Mouse (Mus musculus) lung, embryonic 16.5 days (tissue): ENCODE measurements at regions not wholly inside any gene's neighbourhood (a gene's known extent, or its start where the extent isn't known, plus 50 kb on each side); places are given as distances from the start of the nearest gene placed in this dataset.

ENCODE experiments used
- ATAC-seq: fragments of 200-750 bp; cut with Nextera tagmentation; 2 replicates; pipeline ENCODE4 v1.8.0; 2017; ENCODE audit warnings: low read depth, mild to moderate bottlenecking, moderate library complexity
- H3K27ac ChIP-seq: fragments of 300-500 bp; sonication (generic); 2 replicates; pipeline ENCODE4 v1.5.1; 2014; ENCODE audit warnings: mild to moderate bottlenecking, control low read depth, low read length
- H3K27me3 ChIP-seq: fragments of 300-500 bp; sonication (generic); 2 replicates; pipeline ENCODE4 v1.6.1; 2014; ENCODE audit warnings: low read depth, low read length, mixed read lengths; ENCODE audit not compliant: control insufficient read depth, insufficient read depth
- H3K36me3 ChIP-seq: fragments of 300-500 bp; sonication (generic); 2 replicates; pipeline ENCODE4 v1.6.1; 2014; ENCODE audit warnings: low read length; ENCODE audit not compliant: control insufficient read depth, insufficient read depth
- H3K4me1 ChIP-seq: fragments of 300-500 bp; sonication (generic); replicated peaks from 2 replicates; pipeline ENCODE4 v1.6.1; 2014; ENCODE audit warnings: low read length, mixed read lengths; ENCODE audit not compliant: control insufficient read depth, insufficient read depth
- H3K4me2 ChIP-seq: fragments of 300-500 bp; sonication (generic); 2 replicates; pipeline ENCODE4 v1.6.1; 2014; ENCODE audit warnings: low read depth, low read length, control low read depth
- H3K4me3 ChIP-seq: fragments of 300-500 bp; sonication (generic); 2 replicates; pipeline ENCODE4 v1.5.1; 2014; ENCODE audit warnings: mild to moderate bottlenecking, low read length, control low read depth
- H3K9ac ChIP-seq: fragments of 300-500 bp; sonication (generic); 2 replicates; pipeline ENCODE4 v1.6.1; 2014; ENCODE audit warnings: low read length, control low read depth
- H3K9me3 ChIP-seq: fragments of 300-500 bp; sonication (generic); 2 replicates; pipeline ENCODE4 v1.6.1; 2016; ENCODE audit warnings: low read length; ENCODE audit not compliant: control insufficient read depth
- WGBS: fragments of 180-500 bp; shearing (Covaris S2); extraction: QIAGEN DNeasy Blood & Tissue Kit; methylation state at CpG from one replicate; pipeline ENCODE4 v1.1.7; 2014; 5-methylcytosine and 5-hydroxymethylcytosine counted together

DNA sequence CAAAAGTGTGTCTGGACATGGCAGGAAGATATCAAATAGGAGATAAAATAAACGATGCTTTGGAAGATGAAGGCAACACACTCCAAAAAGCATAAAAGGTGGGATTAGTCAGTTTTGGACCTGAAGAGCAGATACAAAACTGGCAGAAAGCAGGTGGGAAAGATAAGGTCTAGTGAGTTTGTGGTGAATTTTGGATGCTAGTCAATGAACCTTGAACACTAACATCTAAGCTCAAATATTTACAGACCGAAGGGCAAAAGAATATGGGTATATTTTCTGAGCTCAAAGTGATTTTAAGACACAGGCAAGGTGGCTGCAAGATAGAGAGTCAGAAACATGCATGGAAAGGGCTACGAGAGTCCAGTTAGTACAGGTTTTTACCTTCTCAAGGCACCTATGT, 159.4 kb upstream of the Ntm start:
- Histone ChIP-seq H3K27me3 (no peaks in the 10 kb centered on the region), H3K36me3 (no peaks in the 10 kb centered on the region), H3K9me3 (no peaks in the 10 kb centered on the region), H3K4me2 (no peak overlapping the region), H3K9ac (no peak overlapping the region), H3K4me3 (no peak overlapping the region), H3K27ac (no peak overlapping the region), H3K4me1 (no peaks in the 10 kb centered on the region)
- WGBS = 67% methylated on average over 3 of the region's 3 CpGs
- no peak for ATAC-seq

DNA sequence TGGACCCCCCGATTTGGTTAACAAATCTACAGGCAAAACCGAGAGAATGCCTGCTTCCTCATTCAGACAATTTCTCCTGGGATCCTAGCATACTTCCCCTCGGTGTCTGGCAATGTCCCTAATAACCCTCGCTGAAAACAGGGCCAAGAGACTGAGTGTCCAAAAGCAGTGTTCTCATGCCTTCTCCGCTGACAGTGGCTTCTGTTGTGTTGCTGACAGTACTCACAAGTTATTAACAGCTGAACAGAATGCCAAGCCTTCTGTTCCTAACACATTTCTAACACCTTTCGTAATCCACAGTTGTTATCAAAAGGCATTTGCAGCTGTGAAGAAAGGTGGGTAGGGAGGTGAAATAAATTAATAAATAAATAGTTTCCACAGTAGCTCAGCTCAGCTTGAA, 166.2 kb upstream of the Ntm start:
- Histone ChIP-seq H3K9ac (no peak overlapping the region), H3K27ac (no peak overlapping the region), H3K36me3 (no peaks in the 10 kb centered on the region), H3K4me3 (no peak overlapping the region), H3K4me1 (no peaks in the 10 kb centered on the region), H3K9me3 (no peaks in the 10 kb centered on the region), H3K27me3 (no peaks in the 10 kb centered on the region), H3K4me2 (no peak overlapping the region)
- WGBS = 62% methylated on average over 6 of the region's 6 CpGs
- no peak for ATAC-seq

DNA sequence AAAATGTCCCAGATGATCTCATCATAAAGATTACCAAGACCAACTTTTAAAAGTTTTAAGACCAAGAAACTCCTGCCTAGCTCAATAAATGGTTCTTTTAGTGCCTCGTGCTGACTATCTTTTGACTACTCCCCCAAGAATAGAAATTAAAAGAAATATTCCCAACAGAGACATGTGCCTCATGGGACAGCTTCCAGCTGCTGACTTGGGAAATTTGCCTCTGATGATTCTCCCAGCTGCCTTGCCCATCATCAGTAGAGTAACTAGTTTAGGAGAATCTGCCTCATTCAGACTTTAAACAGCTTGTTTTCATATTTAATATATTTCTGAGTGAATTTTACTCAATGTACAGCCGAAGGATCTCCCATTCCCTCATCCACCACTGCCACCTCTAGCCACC, 168.7 kb upstream of the Ntm start:
- 52% methylated on average over 2 of the region's 2 CpGs for WGBS
- H3K36me3 ChIP-seq = no peaks in the 10 kb centered on the region

DNA sequence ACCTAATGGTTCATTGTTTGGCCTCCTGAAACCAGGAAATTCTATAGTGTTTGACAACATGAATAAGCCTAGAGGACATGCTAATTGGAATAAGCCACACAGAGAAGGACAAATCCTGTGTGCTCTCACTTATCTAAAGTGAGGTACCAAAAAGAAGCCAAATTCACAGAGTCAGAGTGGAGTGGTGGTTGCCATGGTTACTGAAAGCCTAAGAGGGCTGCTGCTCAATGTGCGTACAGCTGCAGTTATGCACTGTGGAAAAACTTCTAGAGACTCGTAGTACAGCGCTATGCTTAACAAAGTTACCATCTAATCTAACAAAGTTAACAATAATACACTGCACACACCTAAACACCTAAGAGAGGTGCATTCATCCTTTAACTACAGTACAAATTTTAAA, 171.4 kb upstream of the Ntm start:
- ATAC-seq = no peak
- WGBS = 34% methylated on average over 3 of the region's 3 CpGs
- no peaks in the 10 kb centered on the region for H3K9me3 ChIP-seq

More for the DNA sequence above, 168.7 kb upstream of the Ntm start:
- Histone ChIP-seq H3K27ac (no peak overlapping the region), H3K9ac (no peak overlapping the region), H3K4me3 (no peak overlapping the region), H3K27me3 (no peaks in the 10 kb centered on the region), H3K4me2 (no peak overlapping the region), H3K9me3 (no peaks in the 10 kb centered on the region), H3K4me1 (no peaks in the 10 kb centered on the region)
- no peak for ATAC-seq

DNA sequence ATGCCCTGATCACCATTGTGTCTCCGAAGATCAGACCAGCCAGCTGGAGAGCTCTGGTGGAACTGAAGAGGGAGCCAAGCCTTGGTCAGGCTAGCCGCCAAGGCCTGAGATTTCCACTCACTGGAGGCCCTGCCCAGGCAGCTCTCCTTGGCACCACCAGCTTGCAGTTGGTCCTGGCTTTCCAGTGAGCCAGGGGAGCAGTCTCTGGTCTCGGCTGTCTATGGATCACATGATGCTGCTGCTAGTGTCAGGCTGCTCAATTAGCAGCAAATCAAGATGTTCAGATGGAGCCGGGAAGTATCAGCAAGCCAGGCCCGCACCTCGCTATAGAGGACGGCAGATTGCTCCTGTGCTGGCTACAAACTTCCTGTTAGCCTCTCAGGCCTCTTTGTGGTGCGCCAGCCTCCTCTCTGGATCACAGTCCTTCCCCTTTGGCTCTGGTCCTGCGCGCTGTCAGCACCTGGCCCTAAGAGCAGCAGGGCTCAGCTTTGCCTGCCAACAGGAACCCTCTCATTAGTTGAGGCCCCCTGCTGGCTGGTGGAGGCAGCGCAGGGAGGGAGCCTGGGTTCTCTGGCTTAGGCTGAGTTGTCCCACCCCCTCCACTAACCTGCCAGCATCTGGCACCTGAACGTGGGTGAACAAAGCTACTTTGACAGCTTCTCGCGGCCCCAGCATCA, 174.8 kb upstream of the Ntm start:
- H3K36me3 ChIP-seq = no peaks in the 10 kb centered on the region
- H3K4me3 ChIP-seq = no peak overlapping the region
- peaks cover 13% of the 10 kb centered on the region for H3K4me1 ChIP-seq
- H3K4me2 ChIP-seq = peak overlapping the region; percentile 30
- H3K27ac ChIP-seq = peak overlapping the region; percentile 30; the same call in 1 of the 2 replicates
- H3K27me3 ChIP-seq = no peaks in the 10 kb centered on the region
- peak; percentile 89 for ATAC-seq
- H3K9ac ChIP-seq = peak overlapping the region; percentile 28; the same call in 1 of the 2 replicates
- 13% methylated on average over 14 of the region's 14 CpGs for WGBS
- H3K9me3 ChIP-seq = no peaks in the 10 kb centered on the region

More for the DNA sequence above, 171.4 kb upstream of the Ntm start:
- H3K27ac ChIP-seq = no peak overlapping the region
- H3K36me3 ChIP-seq = no peaks in the 10 kb centered on the region
- H3K27me3 ChIP-seq = no peaks in the 10 kb centered on the region
- H3K4me3 ChIP-seq = no peak overlapping the region
- H3K4me2 ChIP-seq = no peak overlapping the region
- peaks cover 6% of the 10 kb centered on the region; the same call in 1 of the 2 replicates for H3K4me1 ChIP-seq
- no peak overlapping the region for H3K9ac ChIP-seq

DNA sequence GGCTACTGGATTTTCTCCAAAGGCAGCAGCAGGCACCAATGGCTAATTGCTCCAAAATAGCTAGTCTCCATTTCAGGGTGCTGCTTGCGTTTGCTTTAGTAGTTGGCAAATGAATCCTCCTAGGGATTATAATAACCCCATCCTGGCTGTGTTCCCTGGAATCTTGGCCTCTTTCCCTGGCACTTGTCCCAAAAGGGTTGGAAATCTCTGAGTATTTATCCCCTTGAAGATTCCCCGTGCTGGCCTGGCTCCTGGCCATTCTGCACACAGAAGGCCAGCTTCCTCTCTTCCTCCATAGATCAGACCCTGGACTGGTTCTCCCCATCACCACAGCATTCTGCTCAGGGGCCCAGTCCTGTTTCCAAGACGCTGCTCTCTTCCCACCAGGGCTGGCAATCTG, 177.2 kb upstream of the Ntm start:
- Histone ChIP-seq H3K9ac (no peak overlapping the region), H3K27me3 (no peaks in the 10 kb centered on the region), H3K4me1 (peaks cover 13% of the 10 kb centered on the region), H3K4me3 (no peak overlapping the region), H3K9me3 (no peaks in the 10 kb centered on the region), H3K4me2 (no peak overlapping the region), H3K36me3 (no peaks in the 10 kb centered on the region), H3K27ac (no peak overlapping the region)
- ATAC-seq = peak; percentile 90
- 13% methylated on average over 3 of the region's 3 CpGs for WGBS

DNA sequence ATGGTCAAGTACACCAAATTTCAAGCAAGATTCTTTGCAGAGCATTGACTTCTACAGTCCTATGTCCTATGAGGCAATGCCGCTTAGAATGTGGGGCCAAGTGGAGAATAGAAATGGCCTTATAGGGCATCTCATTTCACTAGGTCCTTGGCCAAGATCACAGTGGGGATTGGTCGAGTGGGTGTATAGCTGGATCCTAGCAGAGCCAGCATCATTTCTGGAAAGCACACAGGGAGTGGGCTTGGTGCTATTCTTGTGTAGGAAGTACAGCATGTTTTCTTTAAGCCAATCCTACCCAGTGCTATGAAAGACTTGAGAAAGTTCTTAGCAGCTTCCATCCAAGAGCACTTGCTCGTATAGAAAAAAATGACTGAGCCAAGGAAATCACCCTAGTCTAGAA, 178.2 kb upstream of the Ntm start:
- no peak overlapping the region for H3K4me2 ChIP-seq
- H3K4me1 ChIP-seq = peaks cover 13% of the 10 kb centered on the region
- no peaks in the 10 kb centered on the region for H3K9me3 ChIP-seq
- 90% methylated on average over 3 of the region's 3 CpGs for WGBS
- no peak overlapping the region for H3K4me3 ChIP-seq
- ATAC-seq = no peak
- no peak overlapping the region for H3K27ac ChIP-seq
- H3K36me3 ChIP-seq = no peaks in the 10 kb centered on the region
- H3K9ac ChIP-seq = no peak overlapping the region
- H3K27me3 ChIP-seq = no peaks in the 10 kb centered on the region

DNA sequence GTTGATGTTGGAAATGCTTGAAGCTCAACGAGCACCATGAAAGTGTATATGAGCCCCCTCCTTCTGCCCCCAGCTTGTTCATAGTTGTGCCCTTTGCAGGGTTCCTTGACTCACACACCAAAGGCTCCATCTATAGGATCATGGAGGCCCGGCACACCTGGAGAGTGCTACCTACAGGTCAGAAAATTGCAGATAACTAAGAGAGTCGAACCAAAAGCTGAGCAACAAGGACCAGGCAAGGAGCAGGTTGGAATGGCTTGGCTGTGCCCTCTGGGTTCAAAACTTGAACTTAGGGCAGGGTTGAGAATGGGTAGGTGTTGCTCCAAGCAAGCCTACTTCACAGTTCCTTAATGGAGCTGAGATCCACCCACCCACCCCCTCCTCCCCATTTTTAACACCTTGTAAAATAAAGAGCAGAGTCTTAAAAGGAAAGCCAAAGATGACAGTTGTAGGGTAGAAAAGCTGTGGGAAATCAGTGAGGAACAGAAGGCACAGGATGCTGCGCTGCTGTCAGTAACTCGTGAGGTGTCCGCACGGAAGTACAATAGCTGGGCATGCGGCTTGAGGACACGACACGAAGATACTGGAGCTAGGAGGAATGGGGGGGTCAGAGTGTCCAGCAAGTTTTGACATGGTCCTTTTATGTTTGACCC, 180.0 kb upstream of the Ntm start:
- Histone ChIP-seq H3K4me2 (no peak overlapping the region), H3K9ac (no peak overlapping the region), H3K27ac (no peak overlapping the region), H3K4me1 (peaks cover 7% of the 10 kb centered on the region), H3K36me3 (no peaks in the 10 kb centered on the region), H3K4me3 (no peak overlapping the region), H3K27me3 (no peaks in the 10 kb centered on the region), H3K9me3 (no peaks in the 10 kb centered on the region)
- 88% methylated on average over 10 of the region's 10 CpGs for WGBS
- no peak for ATAC-seq

DNA sequence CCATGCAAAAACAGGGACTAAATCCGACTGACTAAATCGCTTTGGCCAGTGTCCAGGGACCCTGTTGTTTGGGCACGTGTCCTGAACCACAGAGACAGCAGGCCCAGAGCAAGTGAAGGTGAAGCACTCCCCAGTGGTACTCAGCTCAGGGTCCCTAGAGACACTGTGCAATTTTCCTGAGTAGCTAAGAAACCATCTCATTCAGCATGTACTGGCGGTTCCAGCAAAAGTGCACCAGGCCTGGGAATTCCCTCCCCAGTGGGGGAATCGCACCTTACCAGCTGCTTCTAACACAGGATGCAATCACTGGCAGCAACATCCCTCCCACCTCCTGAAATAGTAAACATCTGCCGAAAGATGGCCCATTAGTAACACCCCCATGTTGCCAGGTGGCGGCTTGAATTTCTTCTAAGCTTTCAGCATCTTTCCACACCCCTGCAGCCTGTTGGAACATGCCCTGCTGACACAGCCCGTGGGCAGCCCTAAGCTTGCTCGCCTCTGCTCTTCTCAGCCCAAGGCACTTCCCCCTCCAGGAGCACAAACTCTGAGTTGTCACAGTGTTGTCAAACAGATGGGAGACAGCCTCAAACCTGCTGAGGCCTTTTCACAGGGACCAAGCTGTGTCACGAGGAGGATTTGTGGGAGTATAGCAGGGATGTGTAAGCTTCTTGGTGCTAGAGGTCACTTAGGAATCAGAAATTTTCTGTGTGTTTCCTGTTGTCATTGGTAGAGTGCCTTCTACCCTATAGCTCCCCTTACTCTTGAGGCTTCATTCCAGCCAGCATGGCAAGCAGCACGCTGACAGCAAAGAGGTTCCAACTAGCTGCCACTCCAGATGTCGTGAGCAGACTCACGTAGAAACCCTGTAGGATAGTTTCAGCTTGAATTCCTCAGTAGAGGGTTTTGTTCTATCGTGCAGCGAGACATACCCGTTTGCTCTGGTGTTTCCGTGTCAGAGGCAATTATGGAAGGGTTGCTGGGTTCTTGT, 186.8 kb upstream of the Ntm start:
- Histone ChIP-seq H3K4me3 (no peak overlapping the region), H3K9me3 (no peaks in the 10 kb centered on the region), H3K4me1 (no peaks in the 10 kb centered on the region), H3K9ac (no peak overlapping the region), H3K36me3 (no peaks in the 10 kb centered on the region), H3K27me3 (no peaks in the 10 kb centered on the region; the same call in 1 of the 2 replicates), H3K27ac (no peak overlapping the region), H3K4me2 (no peak overlapping the region)
- 36% methylated on average over 17 of the region's 17 CpGs for WGBS
- no peak for ATAC-seq
